Mouse (Mus musculus): ENCODE data around the gene Plxnc1. TPM values are rescaled to one million over a fixed set of nuclear protein-coding genes. Genes with fewer than 3 reads are reported as not detected.

Plxnc1 gene
- total RNA-seq, 2 experiments from 2014 or later: 34.8 to 38.2 TPM

GRCm38 (mm10) chr10:94871506-94871905, 73.1 kb downstream of the Plxnc1 start:
- DNase-seq (ENCODE audit: low spot score in 2 of 2): no peak

- no peak for DNase-seq (ENCODE audit: low spot score in 2 of 2)
These were observed 73.5 kb downstream of the Plxnc1 start for GRCm38 (mm10) chr10:94871102-94871501.

GRCm38 (mm10) chr10:94866995-94867856, 77.4 kb downstream of the Plxnc1 start:
- no peak for DNase-seq (ENCODE audit: low spot score in 2 of 2)

- no peak for DNase-seq (ENCODE audit: low spot score in 2 of 2)
These were observed 79.4 kb downstream of the Plxnc1 start for GRCm38 (mm10) chr10:94865206-94865605.

GRCm38 (mm10) chr10:94864199-94864928, 80.3 kb downstream of the Plxnc1 start:
- DNase-seq (ENCODE audit: low spot score in 2 of 2): no peak

- DNase-seq (ENCODE audit: low spot score in 2 of 2): no peak
These were observed 81.4 kb downstream of the Plxnc1 start for GRCm38 (mm10) chr10:94863251-94863650.

GRCm38 (mm10) chr10:94860870-94861269, 83.8 kb downstream of the Plxnc1 start:
- no peak for DNase-seq (ENCODE audit: low spot score in 2 of 2)

- no peak for DNase-seq (ENCODE audit: low spot score in 2 of 2)
These were observed 86.2 kb downstream of the Plxnc1 start for GRCm38 (mm10) chr10:94858277-94859033.

- DNase-seq (ENCODE audit: low spot score in 2 of 2): no peak
These were observed 94.1 kb downstream of the Plxnc1 start for GRCm38 (mm10) chr10:94850565-94850964.

- DNase-seq (ENCODE audit: low spot score in 2 of 2): no peak
These were observed 94.7 kb downstream of the Plxnc1 start for GRCm38 (mm10) chr10:94849930-94850329.

- no peak for DNase-seq (ENCODE audit: low spot score in 2 of 2)
These were observed 95.3 kb downstream of the Plxnc1 start for GRCm38 (mm10) chr10:94849360-94849759.

- DNase-seq (ENCODE audit: low spot score in 2 of 2): no peak
These were observed 96.3 kb downstream of the Plxnc1 start for GRCm38 (mm10) chr10:94848344-94848743.

- no peak for DNase-seq (ENCODE audit: low spot score in 2 of 2)
These were observed 98.0 kb downstream of the Plxnc1 start for GRCm38 (mm10) chr10:94846501-94847105.

- no peak for DNase-seq (ENCODE audit: low spot score in 2 of 2)
These were observed 99.9 kb downstream of the Plxnc1 start for GRCm38 (mm10) chr10:94844692-94845091.

- DNase-seq (ENCODE audit: low spot score in 2 of 2): no peak
These were observed 108.8 kb downstream of the Plxnc1 start for GRCm38 (mm10) chr10:94835874-94836273.

GRCm38 (mm10) chr10:94829407-94829806, 115.2 kb downstream of the Plxnc1 start:
- DNase-seq (ENCODE audit: low spot score in 2 of 2): peak; percentile 81 to 91

- no peak for DNase-seq (ENCODE audit: low spot score in 2 of 2)
These were observed 115.9 kb downstream of the Plxnc1 start for GRCm38 (mm10) chr10:94828734-94829230.

GRCm38 (mm10) chr10:94827890-94828733, 116.5 kb downstream of the Plxnc1 start:
- no peak for DNase-seq (ENCODE audit: low spot score in 2 of 2)

- no peak for DNase-seq (ENCODE audit: low spot score in 2 of 2)
These were observed 117.3 kb downstream of the Plxnc1 start for GRCm38 (mm10) chr10:94827325-94827724.

GRCm38 (mm10) chr10:94826436-94826835, 118.2 kb downstream of the Plxnc1 start:
- DNase-seq (ENCODE audit: low spot score in 2 of 2): no peak

Data from layer of hippocampus, adult 18-20 months (tissue).